Mouse (Mus musculus): ENCODE measurements around the gene Itga7. TPM values are rescaled to one million over a fixed set of nuclear protein-coding genes. Genes with fewer than 3 reads are reported as not detected.

The Itga7 gene
- total RNA-seq (2021): 10 to 100 TPM; 15.6 to 17.6 TPM
- long read RNA-seq, experiment 1, full-length matches to known transcripts: 11 of 15 reads
- long read RNA-seq, experiment 1, partial matches to known transcripts: 2 of 15 reads
- long read RNA-seq, experiment 1, other reads (novel, unspliced or antisense): 2 of 15 reads
- long read RNA-seq, experiment 2, full-length matches to known transcripts: 8 of 14 reads
- long read RNA-seq, experiment 2, partial matches to known transcripts: 2 of 14 reads
- long read RNA-seq, experiment 2, other reads (novel, unspliced or antisense): 4 of 14 reads

DNA sequence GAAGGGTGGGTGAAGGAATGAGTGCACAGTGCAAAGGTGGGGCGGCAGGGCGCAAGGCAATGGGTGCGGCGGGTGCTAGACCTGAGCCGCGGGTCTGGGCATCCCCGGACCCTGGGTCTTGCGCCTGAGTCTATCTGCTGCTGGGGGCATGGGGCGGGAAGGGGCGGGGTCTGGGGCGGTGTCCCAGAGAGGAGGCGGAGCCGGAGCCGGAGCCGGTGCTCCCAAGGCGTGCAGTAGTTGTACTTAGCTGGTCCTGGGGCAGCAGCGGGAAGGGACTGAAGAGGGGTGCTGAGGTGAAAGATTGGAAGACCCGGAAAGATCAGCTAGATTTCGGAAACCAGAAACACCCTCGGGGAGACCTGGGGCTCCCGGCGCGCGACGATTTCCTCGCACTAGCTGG, at the start of gene Itga7:
TSS of gene Itga7 (plus strand) at position 245 of the 400 bp plus-strand sequence.
- no peak for DNase-seq (ENCODE audit: low spot score in 2 of 2)
- intact Hi-C loops (cut with DNase I): no loop called here

DNA sequence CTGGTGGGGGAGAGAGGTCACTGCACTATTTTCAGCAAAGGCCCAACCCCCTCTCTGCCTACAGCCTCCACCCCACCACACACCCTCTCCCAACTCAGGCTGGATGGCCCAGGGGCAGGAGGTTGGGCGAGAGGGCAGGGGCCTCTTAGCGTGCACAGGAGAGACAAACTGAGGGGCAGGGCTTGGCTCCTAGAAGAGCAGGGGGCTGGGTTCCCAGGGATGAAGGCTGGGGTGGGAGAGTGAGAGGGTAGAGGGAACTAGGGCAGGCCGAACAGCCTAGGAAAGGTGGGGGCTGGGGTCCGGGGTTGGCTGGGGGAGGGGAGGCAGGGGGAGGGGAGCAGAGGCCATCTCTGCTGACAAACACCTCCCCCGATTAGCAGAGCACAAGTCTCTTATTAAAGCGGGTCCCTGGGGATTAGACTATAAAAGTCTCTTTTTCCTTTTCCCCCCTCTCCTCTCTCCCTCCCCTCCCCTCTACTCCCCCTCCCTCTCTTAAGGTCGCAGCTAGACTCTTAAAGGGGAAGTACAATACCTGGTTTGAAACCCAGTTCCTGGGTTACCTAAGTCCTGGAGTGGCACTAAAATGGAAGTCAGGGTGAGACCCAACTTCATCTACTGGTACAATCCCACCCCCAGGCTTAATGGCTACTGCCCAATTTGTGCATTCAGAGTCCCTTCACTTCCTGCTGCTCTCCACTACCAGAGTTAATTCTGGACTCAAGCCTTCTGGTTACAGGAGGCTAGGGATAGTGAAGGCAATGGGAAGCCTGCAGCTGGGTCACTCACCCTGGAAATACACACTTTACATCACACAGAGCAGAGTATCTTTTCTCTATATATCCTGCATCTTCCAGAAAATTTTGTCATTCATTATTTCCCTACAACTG, 44.4 kb upstream of the Itga7 start:
- no peak for DNase-seq (ENCODE audit: low spot score in 2 of 2)
- intact Hi-C loops (cut with DNase I): no loop called here

DNA sequence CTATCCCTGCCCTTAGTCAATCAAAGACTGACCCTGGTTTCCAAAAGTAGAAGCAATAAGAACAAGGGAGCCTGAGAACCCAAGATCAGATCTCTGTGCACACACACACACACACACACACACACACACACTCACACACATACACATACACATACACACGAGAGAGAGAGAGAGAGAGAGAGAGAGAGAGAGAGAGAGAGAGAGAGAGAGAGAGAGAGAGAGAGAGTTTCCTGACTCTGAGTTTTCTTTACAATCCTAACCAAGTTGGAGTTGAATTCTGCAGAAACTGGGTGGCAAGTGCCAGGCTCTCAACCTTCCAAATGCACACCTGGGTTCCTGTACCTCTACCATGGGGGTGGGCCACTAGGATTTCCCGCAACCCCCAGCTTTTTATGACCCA, 43.8 kb upstream of the Itga7 start:
- intact Hi-C loops (cut with DNase I): loop anchor here (5.0 to 10.0 kb wide), 2 partner anchors 148 to 265 kb away; partner anchors contain the start of genes Dgka and Rps26
- no peak for DNase-seq (ENCODE audit: low spot score in 2 of 2)

DNA sequence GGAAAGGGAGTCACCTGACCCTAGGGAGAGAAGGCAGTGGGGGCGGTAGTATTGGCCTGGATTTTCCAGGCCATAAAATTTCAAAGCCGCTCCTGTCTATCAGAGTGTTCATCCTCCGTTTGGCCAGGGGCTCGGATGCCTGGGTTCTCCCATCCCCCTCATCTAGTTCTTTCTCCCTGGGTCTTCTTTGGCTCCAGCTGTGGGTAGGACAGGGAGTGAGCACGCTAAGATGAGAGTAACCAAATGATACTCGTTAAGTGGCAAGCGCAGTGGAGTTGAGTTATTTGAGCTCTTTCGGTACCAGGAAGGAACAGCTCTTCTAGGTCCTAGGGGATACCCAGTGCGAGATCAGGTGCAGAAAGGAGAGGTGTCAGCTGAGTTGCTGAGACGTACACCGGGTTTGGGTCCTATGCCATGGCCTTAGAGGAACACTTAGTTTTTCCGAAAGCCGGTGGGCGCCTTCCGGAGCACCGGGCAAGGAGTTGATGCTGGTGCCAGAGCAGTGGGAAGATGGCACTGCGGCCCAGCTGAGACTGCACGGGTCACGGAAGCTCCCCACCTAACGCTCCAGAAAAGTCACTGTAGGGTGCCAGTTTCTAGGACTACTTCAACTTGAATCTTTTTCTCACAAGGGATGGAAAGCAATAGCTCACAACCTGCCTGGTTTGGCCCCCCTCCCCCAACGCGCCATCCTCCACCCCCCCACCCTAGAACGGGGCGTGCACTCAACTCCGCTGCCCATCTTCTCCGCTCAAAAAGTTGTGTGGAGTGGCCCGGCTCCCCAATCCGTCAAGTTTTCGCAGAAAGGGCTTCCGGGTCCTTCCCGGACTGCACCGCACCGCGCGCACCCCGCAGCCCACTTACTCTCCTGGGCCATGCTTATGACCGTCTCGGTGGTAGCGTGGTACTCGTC, 43.0 kb upstream of the Itga7 start:
- no peak for DNase-seq (ENCODE audit: low spot score in 2 of 2)
- intact Hi-C loops (cut with DNase I): loop anchor here (5.0 to 10.0 kb wide), 2 partner anchors 148 to 266 kb away; partner anchors contain the start of genes Dgka and Rps26

DNA sequence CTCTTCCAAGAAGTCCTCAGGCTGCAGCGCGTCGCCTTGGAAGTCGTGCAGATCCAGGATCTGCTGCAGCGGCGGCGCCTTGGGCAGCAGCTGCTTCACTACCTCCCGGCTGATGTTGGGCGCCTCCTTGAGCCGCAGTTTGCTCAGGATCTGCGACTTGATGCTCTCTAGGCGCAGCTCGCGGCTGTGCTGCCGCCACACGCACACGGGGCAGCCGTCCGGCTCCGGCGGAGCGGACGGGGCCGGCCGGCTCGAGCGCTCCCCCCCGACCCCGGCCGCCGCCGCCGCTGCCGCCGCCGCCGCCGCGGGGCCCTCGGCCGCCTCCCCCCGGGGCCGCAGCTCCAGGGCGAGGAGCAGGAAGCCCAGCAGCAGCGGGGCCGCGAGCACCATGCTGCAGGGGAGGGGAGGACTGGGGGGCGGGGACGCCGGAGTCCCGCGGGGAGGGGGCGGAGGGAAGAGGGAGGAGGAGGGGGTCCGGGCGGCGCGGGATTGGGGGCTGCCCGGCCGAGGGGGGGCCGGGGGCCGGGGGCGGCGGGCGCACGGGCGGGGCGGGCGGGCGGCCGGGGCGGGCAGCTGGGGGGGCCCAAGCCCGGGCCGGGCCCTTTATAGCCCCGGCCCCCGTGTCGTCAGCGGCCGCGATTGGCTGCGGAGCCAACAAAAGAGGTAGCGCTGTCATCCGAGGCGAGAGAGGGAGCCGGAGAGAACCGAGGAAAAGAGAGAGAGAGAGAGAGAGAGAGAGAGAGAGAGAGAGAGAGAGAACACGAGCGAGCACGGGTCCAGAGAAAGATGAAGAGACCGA, 42.1 kb upstream of the Itga7 start, which contains the start of gene Gdf11:
TSS of gene Gdf11 (minus strand) at position 423 of the 799 bp plus-strand sequence.
- DNase-seq (ENCODE audit: low spot score in 2 of 2): peak; percentile 49 to 65
- intact Hi-C loops (cut with DNase I): loop anchor here (5.0 to 10.0 kb wide), 2 partner anchors 149 to 267 kb away; partner anchors contain the start of genes Dgka and Rps26

DNA sequence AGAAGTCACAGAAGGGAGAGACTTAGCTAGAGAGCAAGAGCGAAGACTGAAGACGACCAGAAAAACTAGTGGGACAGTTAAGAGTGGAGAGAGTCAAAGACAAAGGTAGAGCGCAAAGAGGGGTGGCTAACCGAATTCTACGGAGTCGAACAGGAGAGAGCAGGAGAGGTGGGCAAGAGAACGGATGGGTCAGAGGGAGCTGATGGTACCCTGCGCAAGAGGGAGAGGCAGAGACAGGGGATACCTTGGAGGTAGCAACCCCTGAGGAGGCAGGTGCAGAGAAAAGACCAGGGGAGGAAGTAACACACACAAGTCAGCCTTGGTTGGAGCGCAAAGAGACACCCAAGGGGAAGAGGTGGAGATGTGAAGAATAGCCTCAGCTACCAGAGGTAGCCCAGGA, 41.4 kb upstream of the Itga7 start:
- intact Hi-C loops (cut with DNase I): loop anchor here (5.0 to 10.0 kb wide), 2 partner anchors 150 to 267 kb away; partner anchors contain the start of genes Dgka and Rps26
- DNase-seq (ENCODE audit: low spot score in 2 of 2): no peak

DNA sequence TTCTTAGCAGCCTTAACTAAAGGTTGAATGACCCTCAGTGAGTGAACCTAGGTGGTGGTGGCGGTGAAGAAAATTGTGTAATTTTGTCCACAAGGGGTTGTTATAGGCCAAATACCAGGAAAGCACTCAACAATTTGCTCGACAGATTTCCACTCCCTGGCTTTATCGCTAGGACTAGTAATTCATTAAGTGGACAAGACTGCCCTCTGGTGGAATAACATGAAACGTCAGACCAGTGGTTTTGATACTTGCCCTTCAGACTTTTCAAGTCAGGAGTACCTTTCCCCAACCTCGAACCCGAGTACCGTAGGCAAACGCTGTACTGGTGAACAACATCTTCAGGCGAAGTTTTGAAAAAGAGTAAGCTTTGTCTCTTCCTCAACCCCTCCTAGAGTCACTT, 38.2 kb upstream of the Itga7 start:
- peak; percentile 89 for DNase-seq (ENCODE audit: low spot score in 2 of 2)
- intact Hi-C loops (cut with DNase I): loop anchor here (2.0 to 10.0 kb wide), 2 partner anchors 51 to 271 kb away; partner anchors contain the start of gene Rps26

DNA sequence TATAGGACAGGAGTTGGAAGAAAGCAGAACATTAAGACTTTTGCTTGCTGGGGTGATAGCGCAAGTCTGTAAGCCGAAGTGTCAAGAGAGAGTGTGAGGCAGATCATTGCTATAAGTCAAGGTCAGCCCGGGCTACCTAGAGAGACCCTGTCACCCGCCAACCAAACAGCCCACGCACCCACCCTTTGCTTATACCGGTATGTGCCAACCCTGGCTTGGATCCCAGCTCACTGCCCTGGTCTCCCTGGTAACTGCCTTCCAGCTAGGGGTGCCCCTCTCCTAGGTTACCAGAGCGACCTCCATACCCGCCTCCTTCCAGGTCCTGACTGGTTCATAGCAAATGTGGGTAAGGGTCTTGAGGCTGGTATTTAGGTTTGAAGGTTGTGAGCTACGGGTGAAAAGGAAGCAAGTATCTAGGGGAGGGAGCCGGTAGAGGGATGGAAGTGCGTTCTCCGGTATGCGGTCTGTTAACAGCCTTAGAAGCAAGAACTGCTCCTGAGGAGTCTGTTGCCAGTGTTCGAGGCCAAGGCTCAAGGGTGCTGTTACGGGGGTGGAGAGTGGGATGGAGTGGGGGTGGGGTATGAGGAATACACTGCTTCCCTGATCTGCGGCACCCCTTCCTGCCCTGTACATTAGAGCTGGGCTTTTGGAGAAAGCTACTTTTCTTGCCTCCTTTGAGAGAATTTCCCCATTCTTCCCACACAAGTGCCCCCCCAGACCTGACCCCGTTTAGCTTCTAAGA, 37.5 kb upstream of the Itga7 start:
- intact Hi-C loops (cut with DNase I): loop anchor here (2.0 to 10.0 kb wide), 2 partner anchors 51 to 271 kb away; partner anchors contain the start of gene Rps26
- DNase-seq (ENCODE audit: low spot score in 2 of 2): peak; percentile 52 to 66

DNA sequence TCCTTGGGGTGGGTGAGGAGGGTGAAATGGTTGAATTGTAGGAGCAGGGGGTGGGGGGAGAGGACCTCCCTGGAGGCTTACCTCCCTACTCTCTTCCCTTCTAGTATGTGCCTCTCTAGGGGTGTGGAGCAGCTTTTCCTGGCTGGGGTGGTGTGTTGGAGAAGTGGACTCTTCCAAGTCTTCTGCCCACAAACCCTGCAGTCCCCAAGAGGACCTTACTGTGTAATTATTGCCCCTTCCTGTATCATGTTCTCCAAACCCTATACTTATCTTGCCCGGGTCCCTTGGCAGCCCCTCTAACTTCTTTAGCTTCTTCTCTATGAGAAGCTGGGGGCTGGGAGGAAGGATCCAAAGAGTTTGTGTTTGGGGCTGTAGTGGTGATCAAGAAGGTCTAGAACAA, 36.8 kb upstream of the Itga7 start:
- intact Hi-C loops (cut with DNase I): loop anchor here (10.0 kb wide), 1 partner anchor 272 kb away; the partner anchor contains the start of gene Rps26

DNA sequence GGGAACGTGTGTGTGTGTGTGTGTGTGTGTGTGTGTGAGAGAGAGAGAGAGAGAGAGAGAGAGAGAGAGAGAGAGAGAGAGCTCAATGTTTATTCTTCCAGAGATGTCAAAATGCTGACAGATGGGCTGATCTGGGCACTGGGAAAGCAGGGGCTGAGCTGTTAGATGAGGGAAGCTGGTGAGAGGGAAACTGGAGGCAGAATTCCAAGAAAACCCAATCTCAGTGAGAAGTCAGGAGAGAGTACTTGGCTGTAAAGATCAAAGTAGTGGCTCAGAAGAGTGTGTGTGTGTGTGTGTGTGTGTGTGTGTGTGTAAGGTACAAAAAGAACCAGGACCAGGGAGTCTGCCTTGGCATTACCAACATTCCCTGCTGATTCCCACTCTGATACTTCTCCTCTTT, 36.1 kb upstream of the Itga7 start:
- DNase-seq (ENCODE audit: low spot score in 2 of 2): peak in 1 of 2 experiments; percentile 58
- intact Hi-C loops (cut with DNase I): loop anchor here (10.0 kb wide), 1 partner anchor 273 kb away; the partner anchor contains the start of gene Rps26

More for the DNA sequence above, 36.8 kb upstream of the Itga7 start:
- no peak for DNase-seq (ENCODE audit: low spot score in 2 of 2)

DNA sequence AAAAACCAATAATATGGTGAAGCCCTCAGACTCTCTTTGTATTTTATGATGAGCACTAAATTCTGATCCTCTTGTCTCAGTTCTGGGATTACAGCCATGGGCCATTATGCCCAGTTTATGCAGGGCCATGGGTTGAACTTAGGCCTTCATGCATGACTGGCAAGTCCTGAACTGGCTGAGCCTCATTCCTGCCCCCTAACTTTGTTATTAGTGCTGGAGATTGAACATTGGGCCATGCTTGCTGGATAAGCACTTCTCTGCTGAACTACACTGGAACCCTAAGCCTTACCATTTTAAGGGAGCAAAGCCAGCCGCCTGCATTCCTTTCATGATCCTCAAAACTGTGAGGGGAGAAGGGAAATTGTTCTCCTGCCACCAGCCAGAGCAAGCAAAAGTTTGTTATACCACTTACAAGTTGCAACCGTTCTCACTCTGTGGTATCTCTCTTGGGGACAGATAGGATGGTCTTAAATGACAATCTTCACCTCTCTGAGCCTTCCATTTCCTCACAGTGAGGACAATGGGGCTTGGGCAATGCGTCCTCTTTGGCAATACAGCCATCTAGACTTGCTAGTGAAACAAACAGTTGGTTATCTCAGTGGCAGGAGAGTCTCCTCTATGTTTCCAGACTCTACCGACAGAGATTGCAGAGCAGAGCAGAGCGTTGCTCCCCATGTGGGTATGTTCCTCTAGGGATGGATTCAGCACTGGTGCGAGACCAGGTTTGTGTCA, 33.7 kb upstream of the Itga7 start:
- DNase-seq (ENCODE audit: low spot score in 2 of 2): no peak
- intact Hi-C loops (cut with DNase I): loop anchor here (10.0 kb wide), 1 partner anchor 275 kb away; the partner anchor contains the start of gene Rps26

DNA sequence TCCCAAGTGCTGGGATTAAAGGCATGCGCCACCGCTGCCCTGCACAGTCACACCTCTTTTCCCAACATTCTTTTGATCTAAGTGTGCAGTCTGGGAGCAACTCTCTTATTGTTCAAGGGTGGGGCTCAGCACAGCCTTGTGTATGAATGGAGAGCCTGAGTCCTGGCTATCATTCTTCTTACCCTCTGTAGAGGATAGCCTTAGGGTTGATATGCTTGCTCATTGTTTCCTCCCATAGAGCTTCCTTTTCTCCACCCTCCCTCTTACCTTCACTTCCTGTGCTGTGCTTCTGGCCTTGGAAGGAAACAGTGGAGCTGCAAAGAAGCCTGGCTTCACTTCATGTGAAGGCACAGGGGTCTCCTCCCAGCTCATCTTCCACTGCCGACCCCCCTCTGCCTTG, 32.9 kb upstream of the Itga7 start, which contains the start of gene Cd63:
TSS of gene Cd63 (plus strand) at position 292 of the 400 bp plus-strand sequence.
- intact Hi-C loops (cut with DNase I): no loop called here
- no peak for DNase-seq (ENCODE audit: low spot score in 2 of 2)

DNA sequence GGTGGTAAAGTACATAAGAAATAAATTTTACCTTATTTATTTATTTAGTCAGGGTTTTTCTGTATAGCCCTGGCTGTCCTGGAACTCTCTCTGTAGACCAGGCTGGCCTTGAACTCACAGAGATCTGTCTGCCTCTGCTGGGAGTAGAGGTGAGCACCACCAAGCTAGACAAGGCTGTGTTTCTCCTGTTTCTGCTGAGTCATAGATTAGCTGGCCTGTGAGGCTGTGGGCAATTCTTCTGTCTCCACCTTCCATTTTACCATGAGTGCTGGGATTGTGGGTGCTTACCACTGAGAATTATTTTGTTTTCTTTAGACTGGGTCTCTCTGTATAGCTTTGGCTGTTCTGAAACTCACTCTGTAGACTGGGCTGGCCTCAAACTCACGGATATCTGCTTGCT, 32.2 kb upstream of the Itga7 start:
- intact Hi-C loops (cut with DNase I): no loop called here
- no peak for DNase-seq (ENCODE audit: low spot score in 2 of 2)

DNA sequence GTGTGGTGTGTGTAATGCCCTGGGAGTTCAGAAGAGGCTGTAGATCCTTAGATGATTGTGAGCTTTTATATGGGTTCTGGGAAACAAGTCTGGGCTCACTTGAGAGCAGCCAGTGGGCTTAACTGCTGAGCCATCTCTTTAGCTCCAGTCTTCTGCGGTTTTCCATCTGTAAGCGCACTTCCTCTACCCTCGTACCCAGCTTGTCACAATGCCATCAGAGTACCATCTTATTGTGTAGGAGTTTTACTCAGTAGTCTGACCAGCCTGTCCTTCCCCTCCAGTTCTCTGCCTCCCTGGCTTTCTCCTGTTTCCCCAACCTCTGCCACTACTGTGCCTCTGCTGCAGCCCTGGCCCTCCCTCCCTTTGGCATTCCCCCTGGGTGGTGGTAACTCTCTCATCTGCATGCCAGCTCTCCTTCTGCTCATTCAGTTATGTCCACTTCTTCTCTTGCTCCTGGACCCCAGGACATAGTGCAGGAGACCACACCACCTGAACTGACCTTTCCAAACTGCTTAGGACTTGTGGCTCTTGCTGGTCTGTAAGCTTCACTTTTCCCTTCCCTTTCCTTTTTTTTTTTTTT, 31.1 kb upstream of the Itga7 start:
- no peak for DNase-seq (ENCODE audit: low spot score in 2 of 2)
- intact Hi-C loops (cut with DNase I): no loop called here

DNA sequence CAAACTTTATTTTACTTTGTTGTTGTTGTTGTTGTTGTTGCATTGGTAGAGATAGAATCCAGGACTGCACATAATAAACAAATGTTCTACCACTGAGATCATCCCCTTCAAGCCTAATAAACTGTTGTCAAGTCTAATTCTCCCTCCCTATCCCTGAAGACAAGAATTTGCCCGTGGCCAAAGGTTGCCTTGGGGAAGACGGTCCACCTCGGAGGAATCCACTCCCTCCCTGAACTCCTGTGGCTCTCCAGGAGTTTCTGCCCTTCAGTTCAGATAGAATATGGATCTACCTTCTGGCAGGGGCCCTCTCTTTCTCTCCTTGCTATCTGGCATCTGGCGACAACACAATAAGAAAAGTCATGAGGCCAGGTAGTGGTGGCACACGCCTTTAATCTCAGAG, 28.8 kb upstream of the Itga7 start:
- DNase-seq (ENCODE audit: low spot score in 2 of 2): no peak
- intact Hi-C loops (cut with DNase I): no loop called here

DNA sequence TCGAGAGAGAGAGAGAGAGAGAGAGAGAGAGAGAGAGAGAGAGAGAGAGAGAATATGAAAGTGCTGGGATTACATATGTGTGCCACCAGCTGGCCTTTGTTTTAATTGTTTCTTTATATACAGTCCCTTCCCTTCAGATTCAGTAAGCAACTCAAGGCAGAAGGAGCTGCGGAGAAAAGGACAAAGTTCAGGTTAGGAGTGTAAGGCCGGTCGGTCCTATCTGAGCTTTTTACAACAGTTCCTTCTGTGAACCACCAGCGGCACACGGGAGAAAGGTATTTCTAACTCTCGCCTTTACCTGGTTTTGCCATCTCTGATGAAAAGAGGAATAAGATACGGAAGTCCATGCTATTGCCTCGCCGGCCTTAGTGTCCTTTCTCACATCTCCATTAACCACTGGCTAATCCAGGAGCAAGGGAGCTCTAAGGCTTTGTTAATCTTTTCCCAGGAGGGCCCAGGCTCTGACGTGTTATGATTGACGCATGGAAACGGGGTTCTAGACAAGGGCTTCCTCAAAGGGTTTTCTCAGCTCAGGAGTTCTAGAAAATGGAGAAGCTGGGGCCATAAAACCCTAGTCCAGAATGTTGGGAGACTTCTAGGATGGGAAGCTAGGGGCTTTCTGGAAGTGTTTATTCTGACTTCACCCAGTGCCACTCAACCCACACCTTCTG, 24.7 kb upstream of the Itga7 start:
- DNase-seq (ENCODE audit: low spot score in 2 of 2): no peak
- intact Hi-C loops (cut with DNase I): no loop called here
